ENCODE assay signal across 22 mouse cellular contexts in the genomic region with DNA sequence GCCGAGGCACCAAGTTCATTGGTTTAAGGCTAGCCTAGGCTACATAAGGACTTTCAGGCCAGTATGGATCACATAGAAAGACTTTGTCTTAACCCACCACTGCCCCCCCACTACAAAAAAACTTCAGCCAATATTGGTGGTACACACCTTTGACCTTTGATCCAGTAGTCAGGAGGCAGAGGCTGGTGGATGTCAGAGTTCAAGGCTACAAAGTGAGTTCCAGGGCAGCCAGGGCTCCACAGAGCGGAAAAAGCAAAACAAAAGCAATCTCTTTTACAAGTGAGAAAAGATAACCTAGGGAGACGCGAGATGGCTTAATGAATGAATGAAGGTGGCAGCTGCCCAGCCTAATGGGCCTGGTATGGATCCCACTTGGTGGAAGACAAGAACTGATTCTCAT. TPM values are rescaled to one million over a fixed set of nuclear protein-coding genes. Genes with fewer than 3 reads are reported as not detected.
DNase-seq lines count a peak whose midpoint lies in the region; ATAC-seq and TF ChIP-seq lines count a peak whose summit lies in the region.
"Had no signal": no experiment of that assay in that cellular context is flagged by ENCODE, and none has a peak within 500 bp of the region (broad histone marks: within the 10 kb centered on the region; RNA-seq: fewer than 3 reads in every experiment).

No protein-coding gene starts in this region.

- H3K79me2 ChIP-seq in myocyte (ENCODE audit: control insufficient read depth, insufficient read depth): no peaks in the 10 kb centered on the region

- H3K4me3 ChIP-seq in kidney, adult 2 months (ENCODE audit: insufficient read depth, low read depth, low read length): no peak overlapping the region
- H3K4me3 ChIP-seq in kidney, embryonic 15.5 days (replicated peaks): no peak overlapping the region
- H3K4me3 ChIP-seq in myocyte: no peak overlapping the region
- H3K4me3 ChIP-seq in intestine, embryonic 16.5 days (ENCODE audit: low read length): no peak overlapping the region
- H3K4me3 ChIP-seq: embryonic facial prominence, embryonic 13.5 days; embryonic facial prominence, embryonic 15.5 days; erythroblast, embryonic 14.5 days; forebrain, embryonic 10.5 days; forebrain, embryonic 12.5 days had no signal

- no peak overlapping the region for H3K27ac ChIP-seq in kidney, adult 2 months (ENCODE audit: insufficient read depth, low read depth, low read length)
- H3K27ac ChIP-seq in kidney, embryonic 15.5 days: no peak overlapping the region
- no peak overlapping the region for H3K27ac ChIP-seq in intestine, embryonic 16.5 days (ENCODE audit: low read length)
- H3K27ac ChIP-seq: embryonic facial prominence, embryonic 13.5 days; embryonic facial prominence, embryonic 15.5 days; forebrain, embryonic 10.5 days; forebrain, embryonic 12.5 days had no signal

- WGBS in kidney, adult 2 months: 55% methylated on average over 4 of the region's 4 CpGs
- 64% methylated on average over 4 of the region's 4 CpGs for WGBS in kidney, embryonic 15.5 days
- 69% methylated on average over 4 of the region's 4 CpGs for WGBS in intestine, embryonic 16.5 days

- H3ac ChIP-seq in myocyte (ENCODE audit: control insufficient read depth, insufficient read length): no peak overlapping the region

- no peak for TF ChIP-seq CTCF in kidney, adult 2 months (conservative IDR thresholded peaks at IDR 0.05; ENCODE audit: insufficient read depth, insufficient read length, low read depth, low read length)

- H3K4me1 ChIP-seq in kidney, adult 2 months (ENCODE audit: control insufficient read depth, insufficient read depth, low read length): peaks cover 36% of the 10 kb centered on the region
- peaks cover 18% of the 10 kb centered on the region; the same call in 1 of the 2 replicates for H3K4me1 ChIP-seq in kidney, embryonic 15.5 days
- peaks cover 14% of the 10 kb centered on the region for H3K4me1 ChIP-seq in intestine, embryonic 16.5 days (ENCODE audit: control insufficient read depth, insufficient read depth, low read length)
- H3K4me1 ChIP-seq: embryonic facial prominence, embryonic 13.5 days had no signal

- H3K9ac ChIP-seq in kidney, embryonic 15.5 days: no peak overlapping the region
- H3K9ac ChIP-seq in intestine, embryonic 16.5 days (ENCODE audit: low read depth, low read length): no peak overlapping the region
- H3K9ac ChIP-seq: embryonic facial prominence, embryonic 15.5 days; forebrain, embryonic 12.5 days had no signal

- DNase-seq in kidney, adult 2 months: peak; percentile 74
- no peak for DNase-seq in kidney, adult 18-20 months
- DNase-seq in kidney, postnatal 36 days: peak; percentile 51 to 56
- DNase-seq in yolk sac, embryonic 10.5 days (ENCODE audit: low spot score): peak; percentile 57
- DNase-seq: adrenal gland, postnatal 10 days; adrenal gland, postnatal 25 days; cerebellum, adult 11 months; cerebellum, adult 18-20 months; cerebellum, adult 8-10 months; cerebellum, adult 9-11 months; cerebellum, postnatal 14 days; cerebellum, postnatal 36 days; embryo, embryonic 11 days had no signal

- H3K27me3 ChIP-seq in kidney, adult 2 months (replicated peaks; ENCODE audit: control insufficient read depth, insufficient read depth, low read length): no peaks in the 10 kb centered on the region
- no peaks in the 10 kb centered on the region for H3K27me3 ChIP-seq in kidney, embryonic 15.5 days
- no peaks in the 10 kb centered on the region for H3K27me3 ChIP-seq in myocyte (ENCODE audit: control insufficient read depth, insufficient read depth, insufficient read length)
- no peaks in the 10 kb centered on the region for H3K27me3 ChIP-seq in intestine, embryonic 16.5 days (replicated peaks; ENCODE audit: control insufficient read depth, insufficient read depth, low read length)
- H3K27me3 ChIP-seq: embryonic facial prominence, embryonic 13.5 days; embryonic facial prominence, embryonic 15.5 days had no signal

- no peak for TF ChIP-seq POLR2A in kidney, adult 2 months (IDR thresholded peaks at IDR 0.05; ENCODE audit: low read depth, low read length)
- no peak for TF ChIP-seq POLR2A in myocyte (IDR thresholded peaks at IDR 0.05; ENCODE audit: insufficient read length, low read depth)

- no peaks in the 10 kb centered on the region for H3K9me3 ChIP-seq in kidney, embryonic 15.5 days (replicated peaks)
- no peaks in the 10 kb centered on the region for H3K9me3 ChIP-seq in intestine, embryonic 16.5 days (ENCODE audit: control insufficient read depth, low read length)
- H3K9me3 ChIP-seq: embryonic facial prominence, embryonic 13.5 days; embryonic facial prominence, embryonic 15.5 days; forebrain, embryonic 10.5 days; forebrain, embryonic 12.5 days had no signal

- ATAC-seq in kidney, embryonic 15.5 days (replicated peaks; ENCODE audit: low FRiP score): no peak
- no peak for ATAC-seq in intestine, embryonic 16.5 days
- ATAC-seq: forebrain, embryonic 14.5 days had no signal

- H3K4me2 ChIP-seq in kidney, embryonic 15.5 days: no peak overlapping the region
- H3K4me2 ChIP-seq in myocyte (ENCODE audit: low read depth): peak overlapping the region; percentile 27
- no peak overlapping the region for H3K4me2 ChIP-seq in intestine, embryonic 16.5 days (ENCODE audit: low read depth, low read length)
- H3K4me2 ChIP-seq: embryonic facial prominence, embryonic 13.5 days; embryonic facial prominence, embryonic 15.5 days; forebrain, embryonic 12.5 days had no signal

- no peaks in the 10 kb centered on the region for H3K36me3 ChIP-seq in kidney, adult 2 months (ENCODE audit: control insufficient read depth, insufficient read depth, low read length)
- no peaks in the 10 kb centered on the region for H3K36me3 ChIP-seq in kidney, embryonic 15.5 days
- no peaks in the 10 kb centered on the region for H3K36me3 ChIP-seq in myocyte (ENCODE audit: control insufficient read depth, insufficient read depth)
- H3K36me3 ChIP-seq in intestine, embryonic 16.5 days (ENCODE audit: control insufficient read depth, insufficient read depth, low read length): no peaks in the 10 kb centered on the region
- H3K36me3 ChIP-seq: embryonic facial prominence, embryonic 13.5 days; embryonic facial prominence, embryonic 15.5 days; forebrain, embryonic 10.5 days; forebrain, embryonic 12.5 days had no signal

TF ChIP-seq in myocyte, 11 proteins besides CTCF, POLR2A, EP300 and RAD21:
- TF ChIP-seq MYOG (IDR thresholded peaks at IDR 0.05; ENCODE audit: control insufficient read depth in 1 of 3, insufficient read depth in 1 of 3, insufficient read length in 2 of 3, low read depth in 2 of 3) (no peak), TCF3 (IDR thresholded peaks at IDR 0.05; ENCODE audit: insufficient read length, low read depth) (no peak), E2F4 (IDR thresholded peaks at IDR 0.05; ENCODE audit: insufficient read depth) (no peak), REST (IDR thresholded peaks at IDR 0.05; ENCODE audit: insufficient read depth, insufficient read length) (no peak), SRF (IDR thresholded peaks at IDR 0.05; ENCODE audit: control insufficient read depth, insufficient read length, low read depth) (no peak), TCF12 (IDR thresholded peaks at IDR 0.05; ENCODE audit: insufficient read depth, poor library complexity, severe bottlenecking) (no peak), MYOD1 (IDR thresholded peaks at IDR 0.05; ENCODE audit: control insufficient read depth in 1 of 3, insufficient read length in 2 of 3, low read depth in 2 of 3) (no peak), MAX (IDR thresholded peaks at IDR 0.05; ENCODE audit: low read depth) (no peak), POLR2AphosphoS2 (IDR thresholded peaks at IDR 0.05; ENCODE audit: insufficient read length, low read depth) (no peak), CEBPB (IDR thresholded peaks at IDR 0.05; ENCODE audit: insufficient read depth, poor library complexity, severe bottlenecking) (no peak), USF1 (IDR thresholded peaks at IDR 0.05; ENCODE audit: low read depth) (no peak)

RNA-seq across cellular contexts. Expression of a gene that starts 48.6 kb away (rescaled TPM):
- polyA plus RNA-seq in kidney, adult 2 months (2012; rRNA removed): 92.3 and 100 TPM in 2 replicates
- 28.7 and 28.8 TPM in 2 replicates for polyA plus RNA-seq in kidney, embryonic 15.5 days (2015; fragmentation: Nextera tagmentation; extraction: Ambion mirVana)
- 22.6 TPM for polyA plus RNA-seq in myocyte (2012; fragmentation: generic; extraction: Trizol)
- polyA plus RNA-seq in intestine, embryonic 16.5 days (2015; fragmentation: Nextera tagmentation; extraction: Ambion mirVana): 23.4 and 30.9 TPM in 2 replicates
